Mouse (Mus musculus): Measurements from ENCODE around the gene Sstr5. TPM values are rescaled to one million over a fixed set of nuclear protein-coding genes. Genes with fewer than 3 reads are reported as not detected.

Sstr5 gene
- polyA plus RNA-seq, 1 experiment from 2014 or later, result 0.10 TPM

GRCm38 (mm10) chr17:25510074-25510830 is 13.2 kb upstream of the Sstr5 start:
- peaks cover 20% of the 10 kb centered on the region; the same call in 1 of the 2 replicates for H3K27me3 ChIP-seq
- H3K4me1 ChIP-seq, result peaks cover 3% of the 10 kb centered on the region; the same call in 1 of the 2 replicates
- no peaks in the 10 kb centered on the region for H3K9me3 ChIP-seq (replicated peaks)
- no peaks in the 10 kb centered on the region for H3K36me3 ChIP-seq (ENCODE audit: poor library complexity, severe bottlenecking)
- WGBS, result 86% methylated on average over 10 of the region's 10 CpGs
- no peak overlapping the region for H3K27ac ChIP-seq
- H3K4me3 ChIP-seq, result no peak overlapping the region
- no peak overlapping the region for H3K4me2 ChIP-seq
- no peak for ATAC-seq
- H3K9ac ChIP-seq, result no peak overlapping the region

- no peak overlapping the region for H3K9ac ChIP-seq
- H3K27ac ChIP-seq, result no peak overlapping the region
- H3K4me3 ChIP-seq, result no peak overlapping the region
- no peaks in the 10 kb centered on the region for H3K36me3 ChIP-seq (ENCODE audit: poor library complexity, severe bottlenecking)
- peaks cover 3% of the 10 kb centered on the region; the same call in 1 of the 2 replicates for H3K4me1 ChIP-seq
- H3K4me2 ChIP-seq, result no peak overlapping the region
- peak; percentile 16; the same call in 1 of the 2 replicates for ATAC-seq
- H3K9me3 ChIP-seq (replicated peaks), result no peaks in the 10 kb centered on the region
- WGBS, result 59% methylated on average over 7 of the region's 7 CpGs
- peaks cover 20% of the 10 kb centered on the region; the same call in 1 of the 2 replicates for H3K27me3 ChIP-seq
Observed at GRCm38 (mm10) chr17:25508860-25509577, 11.9 kb upstream of the Sstr5 start.

- ATAC-seq, result 0 out of 2 replicates have a peak, but pooled peaks have one; percentile 24
- no peaks in the 10 kb centered on the region for H3K9me3 ChIP-seq (replicated peaks)
- H3K4me3 ChIP-seq, result no peak overlapping the region
- no peaks in the 10 kb centered on the region for H3K36me3 ChIP-seq (ENCODE audit: poor library complexity, severe bottlenecking)
- peaks cover 22% of the 10 kb centered on the region; the same call in 1 of the 2 replicates for H3K27me3 ChIP-seq
- H3K9ac ChIP-seq, result no peak overlapping the region
- H3K4me2 ChIP-seq, result no peak overlapping the region
- peaks cover 3% of the 10 kb centered on the region; the same call in 1 of the 2 replicates for H3K4me1 ChIP-seq
- H3K27ac ChIP-seq, result no peak overlapping the region
- WGBS, result 18% methylated on average over 3 of the region's 3 CpGs
Observed at GRCm38 (mm10) chr17:25507799-25508198, 10.7 kb upstream of the Sstr5 start.

GRCm38 (mm10) chr17:25502599-25502998 is 5.5 kb upstream of the Sstr5 start:
- Histone ChIP-seq H3K9me3 (replicated peaks) (no peaks in the 10 kb centered on the region), H3K27me3 (peaks cover 40% of the 10 kb centered on the region), H3K4me2 (no peak overlapping the region), H3K4me1 (no peaks in the 10 kb centered on the region), H3K36me3 (ENCODE audit: poor library complexity, severe bottlenecking) (no peaks in the 10 kb centered on the region), H3K27ac (no peak overlapping the region), H3K4me3 (no peak overlapping the region), H3K9ac (no peak overlapping the region)
- WGBS, result 90% methylated on average over 4 of the region's 4 CpGs
- no peak for ATAC-seq

- Histone ChIP-seq H3K9me3 (replicated peaks) (no peaks in the 10 kb centered on the region), H3K9ac (no peak overlapping the region), H3K4me2 (no peak overlapping the region), H3K27ac (no peak overlapping the region), H3K4me1 (no peaks in the 10 kb centered on the region; the same call in 1 of the 2 replicates), H3K27me3 (peaks cover 36% of the 10 kb centered on the region), H3K4me3 (no peak overlapping the region), H3K36me3 (ENCODE audit: poor library complexity, severe bottlenecking) (no peaks in the 10 kb centered on the region)
- ATAC-seq, result no peak
- 83% methylated on average over 6 of the region's 6 CpGs for WGBS
Observed at GRCm38 (mm10) chr17:25482092-25482491, 15.0 kb downstream of the Sstr5 start.

- Histone ChIP-seq H3K4me2 (no peak overlapping the region), H3K27ac (no peak overlapping the region), H3K27me3 (peaks cover 38% of the 10 kb centered on the region), H3K9ac (no peak overlapping the region), H3K36me3 (ENCODE audit: poor library complexity, severe bottlenecking) (no peaks in the 10 kb centered on the region), H3K9me3 (replicated peaks) (no peaks in the 10 kb centered on the region), H3K4me1 (peaks cover 4% of the 10 kb centered on the region; the same call in 1 of the 2 replicates), H3K4me3 (no peak overlapping the region)
- WGBS, result 65% methylated on average over 4 of the region's 4 CpGs
- no peak for ATAC-seq
Observed at GRCm38 (mm10) chr17:25480820-25481219, 16.3 kb downstream of the Sstr5 start.

GRCm38 (mm10) chr17:25480152-25480551 is 16.9 kb downstream of the Sstr5 start:
- no peak for ATAC-seq
- WGBS, result 51% methylated on average over 8 of the region's 8 CpGs

GRCm38 (mm10) chr17:25475946-25476744 is 20.9 kb downstream of the Sstr5 start:
- no peaks in the 10 kb centered on the region for H3K9me3 ChIP-seq (replicated peaks)
- no peak overlapping the region for H3K4me3 ChIP-seq
- no peak overlapping the region for H3K27ac ChIP-seq
- WGBS, result 33% methylated on average over 19 of the region's 19 CpGs
- H3K27me3 ChIP-seq, result peaks cover 71% of the 10 kb centered on the region
- no peak overlapping the region for H3K9ac ChIP-seq
- no peak overlapping the region for H3K4me2 ChIP-seq
- peaks cover 12% of the 10 kb centered on the region for H3K4me1 ChIP-seq
- H3K36me3 ChIP-seq (ENCODE audit: poor library complexity, severe bottlenecking), result no peaks in the 10 kb centered on the region
- peak; percentile 57; the same call in 1 of the 2 replicates for ATAC-seq

More at GRCm38 (mm10) chr17:25480152-25480551, 16.9 kb downstream of the Sstr5 start:
- Histone ChIP-seq H3K27ac (no peak overlapping the region), H3K36me3 (ENCODE audit: poor library complexity, severe bottlenecking) (no peaks in the 10 kb centered on the region), H3K4me3 (no peak overlapping the region), H3K27me3 (peaks cover 38% of the 10 kb centered on the region), H3K4me1 (peaks cover 4% of the 10 kb centered on the region; the same call in 1 of the 2 replicates), H3K9ac (no peak overlapping the region), H3K4me2 (no peak overlapping the region), H3K9me3 (replicated peaks) (no peaks in the 10 kb centered on the region)

- WGBS, result 1% methylated on average over 38 of the region's 38 CpGs
- Histone ChIP-seq H3K27ac (no peak overlapping the region), H3K9ac (peak overlapping the region; percentile 53; the same call in 1 of the 2 replicates), H3K4me2 (peak overlapping the region; percentile 64), H3K9me3 (replicated peaks) (no peaks in the 10 kb centered on the region), H3K4me1 (peaks cover 12% of the 10 kb centered on the region), H3K4me3 (peak overlapping the region; percentile 32), H3K27me3 (peaks cover 77% of the 10 kb centered on the region), H3K36me3 (ENCODE audit: poor library complexity, severe bottlenecking) (no peaks in the 10 kb centered on the region)
- ATAC-seq, result peak; percentile 52
Observed at GRCm38 (mm10) chr17:25474330-25475077, 22.6 kb downstream of the Sstr5 start.

- peaks cover 81% of the 10 kb centered on the region for H3K27me3 ChIP-seq
- WGBS, result 63% methylated on average over 14 of the region's 14 CpGs
- no peak overlapping the region for H3K4me2 ChIP-seq
- H3K36me3 ChIP-seq (ENCODE audit: poor library complexity, severe bottlenecking), result no peaks in the 10 kb centered on the region
- peak overlapping the region; percentile 8; the same call in 1 of the 2 replicates for H3K9ac ChIP-seq
- no peaks in the 10 kb centered on the region for H3K9me3 ChIP-seq (replicated peaks)
- no peak for ATAC-seq
- no peak overlapping the region for H3K4me3 ChIP-seq
- peaks cover 12% of the 10 kb centered on the region for H3K4me1 ChIP-seq
- no peak overlapping the region for H3K27ac ChIP-seq
Observed at GRCm38 (mm10) chr17:25472044-25472443, 25.0 kb downstream of the Sstr5 start.

- Histone ChIP-seq H3K27ac (no peak overlapping the region), H3K9ac (0 out of 2 replicates have a peak overlapping the region, but pooled peaks have one; percentile 8), H3K4me3 (no peak overlapping the region), H3K4me1 (peaks cover 12% of the 10 kb centered on the region), H3K27me3 (peaks cover 79% of the 10 kb centered on the region), H3K4me2 (no peak overlapping the region), H3K36me3 (ENCODE audit: poor library complexity, severe bottlenecking) (no peaks in the 10 kb centered on the region), H3K9me3 (replicated peaks) (no peaks in the 10 kb centered on the region)
- ATAC-seq, result no peak
- 53% methylated on average over 8 of the region's 8 CpGs for WGBS
Observed at GRCm38 (mm10) chr17:25471418-25471817, 25.7 kb downstream of the Sstr5 start.

Measured in forebrain, embryonic 13.5 days (tissue).